Mouse (Mus musculus) heart, embryonic 11.5 days (tissue): Measurements from ENCODE around the gene Cd247. TPM values are rescaled to one million over a fixed set of nuclear protein-coding genes. Genes with fewer than 3 reads are reported as not detected.
"Not testable (repeated sequence)": the region's sequence is repeated elsewhere in the genome, so short reads cannot be mapped to it uniquely, and the experiment has no call there.

Experiments
- ATAC-seq: fragments of 200-750 bp; cut with Nextera tagmentation; replicated peaks from 2 replicates; pipeline ENCODE4 v1.8.0; 2017; ENCODE audit warnings: moderate library complexity; ENCODE audit not compliant: insufficient number of reproducible peaks, low FRiP score, low TSS enrichment
- H3K27ac ChIP-seq: fragments of 300-500 bp; sonication (generic); 2 replicates; pipeline ENCODE4 v1.5.1; 2014; ENCODE audit warnings: mild to moderate bottlenecking, low read depth, low read length
- H3K27me3 ChIP-seq: fragments of 300-500 bp; sonication (generic); 2 replicates; pipeline ENCODE4 v1.6.1; 2014; ENCODE audit warnings: mild to moderate bottlenecking, low read length, mixed read lengths; ENCODE audit not compliant: control insufficient read depth, insufficient read depth
- H3K36me3 ChIP-seq: fragments of 300-500 bp; sonication (generic); 2 replicates; pipeline ENCODE4 v1.6.1; 2014; ENCODE audit warnings: mild to moderate bottlenecking, low read length, moderate library complexity, mixed read lengths; ENCODE audit not compliant: control insufficient read depth, insufficient read depth
- H3K4me1 ChIP-seq: fragments of 300-500 bp; sonication (generic); 2 replicates; pipeline ENCODE4 v1.6.1; 2014; ENCODE audit warnings: low read length; ENCODE audit not compliant: control insufficient read depth, insufficient read depth
- H3K4me2 ChIP-seq: fragments of 300-500 bp; sonication (generic); 2 replicates; pipeline ENCODE4 v1.6.1; 2014; ENCODE audit warnings: mild to moderate bottlenecking, moderate library complexity
- H3K4me3 ChIP-seq: fragments of 300-500 bp; sonication (generic); 2 replicates; pipeline ENCODE4 v1.5.1; 2014; ENCODE audit warnings: low read depth, low read length
- H3K9ac ChIP-seq: fragments of 300-500 bp; sonication (generic); 2 replicates; pipeline ENCODE4 v1.6.1; 2014; ENCODE audit warnings: mild to moderate bottlenecking, low read depth, low read length, moderate library complexity
- H3K9me3 ChIP-seq: fragments of 300-500 bp; sonication (generic); replicated peaks from 2 replicates; pipeline ENCODE4 v1.6.1; 2016; ENCODE audit warnings: low read length; ENCODE audit not compliant: control insufficient read depth
- WGBS: fragments of 180-500 bp; shearing (Covaris S2); extraction: QIAGEN DNeasy Blood & Tissue Kit; methylation state at CpG from one replicate; pipeline ENCODE4 v1.1.7; 2014; ENCODE audit not compliant: insufficient replicate concordance; 5-methylcytosine and 5-hydroxymethylcytosine counted together
- polyA plus RNA-seq: library from polyadenylated mRNA; unstranded; fragments of >200 nt; fragmentation: Nextera tagmentation; extraction: Ambion mirVana; gene quantifications from 2 replicates; pipeline ENCODE4 v1.2.1, GENCODE M21; 2014

Cd247 gene
- polyA plus RNA-seq, 1 experiment from 2014 or later, result 0.64 TPM

DNA sequence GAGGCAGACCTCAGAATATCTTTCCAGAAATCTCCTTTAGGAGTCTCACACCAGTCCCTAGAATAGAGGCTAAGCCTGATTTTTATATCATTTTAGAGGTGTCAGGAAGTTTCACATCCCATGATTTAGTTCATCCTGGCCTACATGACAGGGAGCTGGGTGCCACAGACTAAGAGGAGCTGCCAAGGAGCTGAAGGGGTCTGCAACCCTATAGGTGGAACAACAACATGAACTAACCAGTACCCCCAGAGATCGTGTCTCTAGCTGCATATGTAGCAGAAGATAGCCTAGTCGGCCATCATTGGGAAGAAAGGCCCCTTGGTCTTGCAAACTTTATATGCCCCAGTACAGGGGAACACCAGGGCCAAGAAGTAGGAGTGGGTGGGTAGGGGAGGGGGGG, 26.0 kb upstream of the Cd247 start:
- 71% methylated on average over 2 of the region's 2 CpGs for WGBS
- Histone ChIP-seq H3K4me2 (peak overlapping the region; percentile 92; the same call in 1 of the 2 replicates), H3K4me1 (peaks cover 16% of the 10 kb centered on the region)
- not testable (repeated sequence) for H3K9me3 ChIP-seq, H3K36me3 ChIP-seq, H3K9ac ChIP-seq, ATAC-seq, H3K27me3 ChIP-seq, H3K4me3 ChIP-seq, H3K27ac ChIP-seq

DNA sequence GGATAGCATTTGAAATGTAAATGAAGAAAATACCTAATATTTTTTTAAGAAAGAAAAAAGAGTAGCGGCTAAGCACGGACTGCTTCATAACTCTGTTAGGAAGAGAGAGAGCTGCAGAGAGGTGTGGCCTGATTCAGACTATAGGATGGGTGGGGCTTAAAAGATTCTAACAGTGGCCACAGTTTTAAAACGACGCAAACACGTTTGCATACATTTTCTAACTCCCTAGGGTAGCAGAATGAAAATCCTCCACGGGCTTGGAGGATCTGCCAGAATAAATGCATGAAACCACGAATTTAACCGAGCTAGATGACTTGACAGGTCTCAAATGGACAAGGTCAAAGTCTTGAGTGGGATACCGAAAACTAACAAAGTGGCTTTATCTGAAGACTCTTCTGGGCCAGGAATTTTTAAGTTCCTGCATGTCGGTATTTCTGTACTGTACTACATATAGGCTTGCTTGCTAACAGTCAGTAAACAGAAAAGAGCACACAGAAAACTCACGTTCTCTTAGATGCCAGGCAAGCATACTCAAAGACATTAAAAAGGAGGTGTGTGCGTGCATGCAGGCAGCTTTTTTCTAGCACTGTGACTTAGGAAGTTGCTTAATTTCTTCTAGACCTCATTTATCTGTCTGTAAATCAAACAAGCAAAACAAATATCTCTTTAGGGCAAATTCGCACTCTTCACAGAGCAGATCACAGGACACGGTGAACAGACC, 25.4 kb upstream of the Cd247 start:
- H3K4me2 ChIP-seq, result peak overlapping the region; percentile 92
- H3K4me1 ChIP-seq, result peaks cover 16% of the 10 kb centered on the region
- peak overlapping the region; percentile 84; the same call in 1 of the 2 replicates for H3K4me3 ChIP-seq
- WGBS, result 25% methylated on average over 14 of the region's 14 CpGs
- no peaks in the 10 kb centered on the region for H3K9me3 ChIP-seq
- H3K27me3 ChIP-seq, result no peaks in the 10 kb centered on the region
- no peaks in the 10 kb centered on the region for H3K36me3 ChIP-seq
- H3K9ac ChIP-seq, result no peak overlapping the region
- H3K27ac ChIP-seq, result no peak overlapping the region
- 0 out of 2 replicates have a peak, but pooled peaks have one; percentile 52 for ATAC-seq

DNA sequence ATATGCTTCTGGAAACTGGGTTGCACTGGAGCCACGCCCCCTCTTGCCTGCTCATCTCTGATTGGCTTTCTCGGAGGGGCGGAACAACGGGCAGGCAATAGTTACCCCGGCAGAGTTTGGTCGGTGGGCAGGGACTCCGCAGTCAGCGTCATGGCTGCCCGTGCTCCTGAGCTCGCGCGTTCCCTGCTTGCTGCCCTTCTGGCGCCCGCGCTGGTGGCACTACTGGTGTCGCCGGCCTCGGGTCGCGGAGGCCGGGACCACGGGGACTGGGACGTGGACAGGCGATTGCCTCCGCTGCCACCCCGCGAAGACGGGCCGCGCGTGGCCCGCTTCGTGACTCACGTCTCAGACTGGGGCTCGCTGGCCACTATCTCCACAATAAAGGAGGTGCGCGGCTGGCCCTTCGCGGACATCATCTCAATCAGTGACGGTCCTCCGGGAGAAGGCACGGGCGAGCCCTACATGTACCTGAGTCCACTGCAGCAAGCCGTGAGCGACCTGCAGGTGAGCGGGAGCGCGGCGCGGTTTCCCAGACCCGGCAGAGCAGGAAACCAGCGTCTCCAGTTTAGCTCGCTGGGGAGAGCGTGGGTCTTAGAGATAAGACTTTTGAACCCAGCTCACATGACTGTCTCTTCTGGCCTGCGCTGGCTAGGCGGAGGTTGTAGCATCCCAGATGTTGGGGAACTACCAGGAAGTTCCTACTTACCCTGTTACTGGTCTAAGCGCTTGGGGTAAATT, 24.7 kb upstream of the Cd247 start, which contains the start of gene Creg1:
TSS of gene Creg1 (plus strand) at position 112 of the 738 bp plus-strand sequence.
- Histone ChIP-seq H3K36me3 (no peaks in the 10 kb centered on the region), H3K9me3 (no peaks in the 10 kb centered on the region), H3K27ac (peak within 1 kb of the TSS; percentile 62), H3K27me3 (no peaks in the 10 kb centered on the region), H3K4me2 (peak within 1 kb of the TSS; percentile 92), H3K4me1 (peaks cover 16% of the 10 kb centered on the region), H3K9ac (peak within 1 kb of the TSS; percentile 84), H3K4me3 (peak within 1 kb of the TSS; percentile 84)
- WGBS, result under 1% methylated on average over 57 of the region's 57 CpGs
- ATAC-seq, result peak; percentile 95

DNA sequence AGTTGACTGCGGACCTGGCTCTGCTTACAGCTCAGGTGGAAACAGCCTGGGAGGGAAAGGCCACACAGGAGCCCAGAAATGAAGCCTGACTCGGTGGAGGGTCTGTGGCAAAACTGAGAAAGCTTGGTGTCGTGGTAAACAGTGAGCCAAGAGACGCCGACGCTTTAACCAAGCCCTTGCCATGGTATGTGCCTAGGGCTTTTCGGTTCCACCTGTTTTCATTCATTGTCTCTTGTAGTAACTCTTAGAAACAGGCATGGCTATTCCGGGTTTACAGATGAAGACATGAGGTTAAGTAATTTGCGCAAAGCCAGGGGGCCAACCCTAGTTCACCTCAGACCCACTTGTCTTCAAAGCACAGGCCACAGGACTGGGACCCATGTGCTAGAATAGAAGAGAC, 23.9 kb upstream of the Cd247 start:
- Histone ChIP-seq H3K27me3 (no peaks in the 10 kb centered on the region), H3K4me3 (peak overlapping the region; percentile 84), H3K9me3 (no peaks in the 10 kb centered on the region), H3K9ac (peak overlapping the region; percentile 84), H3K4me1 (peaks cover 16% of the 10 kb centered on the region), H3K27ac (peak overlapping the region; percentile 62; the same call in 1 of the 2 replicates), H3K4me2 (peak overlapping the region; percentile 92), H3K36me3 (no peaks in the 10 kb centered on the region)
- ATAC-seq, result no peak
- WGBS, result 48% methylated on average over 9 of the region's 9 CpGs

DNA sequence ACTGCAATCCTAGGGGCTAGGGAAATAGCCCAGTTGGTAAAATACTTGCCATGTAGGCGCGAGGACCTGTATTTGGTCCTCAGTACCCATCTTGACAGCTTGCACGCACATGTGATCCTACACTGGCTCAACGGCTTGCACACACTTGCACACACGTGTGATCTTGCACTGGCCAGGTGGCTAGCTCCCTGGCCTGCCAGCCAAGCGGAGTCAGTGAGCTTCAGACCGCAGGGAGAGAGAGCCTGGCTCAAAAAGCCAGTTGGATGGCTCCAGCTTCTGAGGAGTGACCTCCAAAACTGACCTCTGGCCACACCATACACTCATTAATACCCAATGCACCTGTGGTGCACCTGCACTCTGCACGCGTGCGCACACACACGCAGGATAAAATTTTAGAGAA, 23.4 kb upstream of the Cd247 start:
- Histone ChIP-seq H3K27ac (no peak overlapping the region), H3K9ac (peak overlapping the region; percentile 84), H3K36me3 (no peaks in the 10 kb centered on the region), H3K4me1 (peaks cover 16% of the 10 kb centered on the region), H3K4me2 (peak overlapping the region; percentile 92), H3K27me3 (no peaks in the 10 kb centered on the region), H3K9me3 (no peaks in the 10 kb centered on the region), H3K4me3 (peak overlapping the region; percentile 84)
- no peak for ATAC-seq
- WGBS, result 87% methylated on average over 11 of the region's 11 CpGs

DNA sequence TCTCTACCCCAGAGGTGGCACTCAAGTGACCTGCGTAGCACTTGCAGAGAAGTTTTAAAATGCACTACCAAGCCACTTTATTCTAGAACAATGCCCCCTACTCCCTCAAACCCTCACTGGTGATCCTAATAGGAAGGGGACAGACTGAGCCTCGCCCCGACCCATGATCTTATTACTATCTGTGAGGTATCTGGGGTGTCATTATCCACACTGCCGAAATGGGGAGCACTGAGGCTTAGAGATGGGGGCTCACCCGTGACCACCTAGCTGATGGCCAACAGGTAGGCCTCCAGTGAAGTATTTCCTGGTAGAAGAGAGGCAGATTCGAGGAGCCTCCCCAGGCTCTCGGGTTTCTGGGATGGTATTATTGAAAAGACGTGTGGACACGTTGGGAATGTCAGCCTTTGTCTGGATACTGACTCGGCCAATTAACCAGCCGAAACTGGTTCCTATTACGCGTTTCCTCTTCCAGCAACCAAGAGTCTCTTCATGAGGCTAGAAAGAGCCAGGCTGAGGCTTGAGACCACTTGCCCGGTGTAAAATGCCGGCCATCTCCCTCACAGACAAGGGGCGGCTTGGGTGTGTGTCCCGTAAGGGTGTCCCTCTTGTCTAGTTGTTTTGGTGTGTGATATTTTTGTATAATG, 22.7 kb upstream of the Cd247 start:
- peak overlapping the region; percentile 66 for H3K27ac ChIP-seq

DNA sequence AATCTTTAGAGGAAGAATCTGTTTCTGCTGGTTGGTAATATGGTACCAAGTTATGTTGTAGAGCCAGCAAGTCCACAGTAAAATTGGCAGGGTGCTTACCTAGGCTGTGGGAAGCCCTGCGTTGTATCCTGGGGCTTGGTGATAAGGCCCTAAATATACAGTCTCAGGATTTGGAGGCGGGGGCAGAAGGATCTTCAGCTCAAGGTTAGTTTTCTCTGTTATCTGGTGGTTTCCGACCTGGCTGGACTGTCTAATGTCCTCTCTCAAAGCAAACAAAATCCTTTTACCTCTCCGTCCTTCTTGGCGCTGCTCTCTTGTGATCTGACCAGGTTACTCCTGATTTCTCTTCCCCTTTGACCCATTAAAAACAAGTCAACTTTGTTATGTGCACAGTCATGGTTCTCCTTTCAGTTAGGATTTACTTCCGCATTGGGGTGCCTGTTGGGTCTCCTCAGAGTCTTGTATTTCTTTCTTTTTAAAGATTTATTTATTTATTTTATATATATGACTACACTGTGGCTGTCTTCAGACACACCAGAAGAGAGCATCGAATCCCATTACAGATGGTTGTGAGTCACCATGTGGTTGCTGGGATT, 22.1 kb upstream of the Cd247 start:
- H3K4me2 ChIP-seq, result peak overlapping the region; percentile 92
- peak overlapping the region; percentile 84 for H3K4me3 ChIP-seq
- H3K36me3 ChIP-seq, result peaks cover 4% of the 10 kb centered on the region; the same call in 1 of the 2 replicates
- H3K9me3 ChIP-seq, result no peaks in the 10 kb centered on the region
- H3K27ac ChIP-seq, result peak overlapping the region; percentile 66
- no peak overlapping the region for H3K9ac ChIP-seq
- 65% methylated on average over 7 of the region's 7 CpGs for WGBS
- ATAC-seq, result peak; percentile 41; the same call in 1 of the 2 replicates
- H3K4me1 ChIP-seq, result peaks cover 20% of the 10 kb centered on the region
- no peaks in the 10 kb centered on the region for H3K27me3 ChIP-seq

More for the DNA sequence above, 22.7 kb upstream of the Cd247 start:
- H3K27me3 ChIP-seq, result no peaks in the 10 kb centered on the region
- H3K4me2 ChIP-seq, result peak overlapping the region; percentile 92
- H3K9ac ChIP-seq, result peak overlapping the region; percentile 56; the same call in 1 of the 2 replicates
- H3K4me1 ChIP-seq, result peaks cover 16% of the 10 kb centered on the region
- H3K4me3 ChIP-seq, result peak overlapping the region; percentile 84
- no peak for ATAC-seq
- H3K36me3 ChIP-seq, result peaks cover 2% of the 10 kb centered on the region; the same call in 1 of the 2 replicates
- 79% methylated on average over 17 of the region's 17 CpGs for WGBS
- no peaks in the 10 kb centered on the region for H3K9me3 ChIP-seq
